Mouse (Mus musculus) skeletal muscle tissue, postnatal 0 days (tissue): Measurements from ENCODE around the gene Klrk1. TPM values are rescaled to one million over a fixed set of nuclear protein-coding genes. Genes with fewer than 3 reads are reported as not detected.

Experiments used
- polyA plus RNA-seq: library from polyadenylated mRNA; unstranded; fragments of >200 nt; fragmentation: Nextera tagmentation; extraction: Ambion mirVana; gene quantifications from 2 replicates; pipeline ENCODE4 v1.2.1, GENCODE M21; 2015

Klrk1 gene
- 0.13 TPM in 1 of 2 replicates, not detected in the other for polyA plus RNA-seq

GRCm38 (mm10) chr6:129623735-129624134, at the start of gene Klrk1:
TSS of gene Klrk1 (minus strand) at chr6:129623864.

GRCm38 (mm10) chr6:129660589-129660988, 36.9 kb upstream of the Klrk1 start, which contains the start of gene Klrc2:
TSS of gene Klrc2 (minus strand) at chr6:129660689.

GRCm38 (mm10) chr6:129643237-129643636, 19.6 kb upstream of the Klrk1 start, which contains the start of gene Klrc3:
TSS of gene Klrc3 (minus strand) at chr6:129643337.

GRCm38 (mm10) chr6:129591508-129591907, 32.2 kb downstream of the Klrk1 start, which contains the start of gene Klrd1:
TSS of gene Klrd1 (plus strand) at chr6:129591782.

GRCm38 (mm10) chr6:129577605-129578004, 46.1 kb downstream of the Klrk1 start, which contains the start of gene Klre1:
TSS of gene Klre1 (plus strand) at chr6:129577905.

Other genes starting within 250 kb of the Klrk1 start
- 0.28 and 1.3 TPM in 2 replicates for gene Clec12b, start 238.0 kb downstream of the Klrk1 start, polyA plus RNA-seq
- gene Clec1b, start 226.6 kb downstream of the Klrk1 start, polyA plus RNA-seq: 0.10 and 0.22 TPM in 2 replicates
- 0.10 and 0.23 TPM in 2 replicates for gene Clec9a, start 215.0 kb downstream of the Klrk1 start, polyA plus RNA-seq
- 4.0 and 5.0 TPM in 2 replicates for gene Clec1a, start 171.9 kb downstream of the Klrk1 start, polyA plus RNA-seq
- gene Olr1, start 116.7 kb downstream of the Klrk1 start, polyA plus RNA-seq: 0.27 TPM in 1 of 2 replicates, not detected in the other
- gene Tmem52b, start 111.3 kb downstream of the Klrk1 start, polyA plus RNA-seq: not detected in 2 replicates
- 31.6 and 33.9 TPM in 2 replicates for gene Gabarapl1, start 90.7 kb downstream of the Klrk1 start, polyA plus RNA-seq
- not detected in 2 replicates for gene Klre1, start 46.0 kb downstream of the Klrk1 start, polyA plus RNA-seq
- 0.19 and 0.52 TPM in 2 replicates for gene Klrd1, start 32.1 kb downstream of the Klrk1 start, polyA plus RNA-seq
- not detected in 2 replicates for gene Klrc3, start 19.5 kb upstream of the Klrk1 start, polyA plus RNA-seq
- gene Klrc2, start 36.8 kb upstream of the Klrk1 start, polyA plus RNA-seq: not detected in 2 replicates
- 0.15 TPM in 1 of 2 replicates, not detected in the other for gene Klrc1, start 55.1 kb upstream of the Klrk1 start, polyA plus RNA-seq
- gene Klri1, start 93.3 kb upstream of the Klrk1 start, polyA plus RNA-seq: not detected in 2 replicates
- not detected in 2 replicates for gene Klri2, start 116.6 kb upstream of the Klrk1 start, polyA plus RNA-seq
- gene Gm156, start 160.4 kb upstream of the Klrk1 start, polyA plus RNA-seq: not detected in 2 replicates
- not detected in 2 replicates for gene Gm17631, start 238.8 kb upstream of the Klrk1 start, polyA plus RNA-seq